Mouse (Mus musculus): ENCODE measurements around the gene Dcdc2b.

- TF ChIP-seq TAL1 (IDR thresholded peaks at IDR 0.05; ENCODE audit: low read length) (no peak), GATA1 (IDR thresholded peaks at IDR 0.05; ENCODE audit: low read length) (no peak)
Observed at GRCm38 (mm10) chr4:129648656-129649055, 34.6 kb upstream of the Dcdc2b start.
